Mouse (Mus musculus) gastrocnemius, adult 8-10 months (tissue): ENCODE measurements around the gene Hmga2. TPM values are rescaled to one million over a fixed set of nuclear protein-coding genes. Genes with fewer than 3 reads are reported as not detected.

ENCODE experiments used
- DNase-seq, 2 experiments: peaks; one replicate each; pipeline ENCODE4 v3.0.0; 2022; ENCODE audit warnings: low spot score in 2 of 2
- total RNA-seq, 4 experiments: library from RNA; stranded (reverse); gene quantifications; 2 replicates each; pipeline ENCODE4 v1.2.4; 2022

Gene Hmga2
- total RNA-seq, 4 experiments from 2014 or later = 0.07 to 0.17 (median 0.08) TPM; not detected in 1

DNA sequence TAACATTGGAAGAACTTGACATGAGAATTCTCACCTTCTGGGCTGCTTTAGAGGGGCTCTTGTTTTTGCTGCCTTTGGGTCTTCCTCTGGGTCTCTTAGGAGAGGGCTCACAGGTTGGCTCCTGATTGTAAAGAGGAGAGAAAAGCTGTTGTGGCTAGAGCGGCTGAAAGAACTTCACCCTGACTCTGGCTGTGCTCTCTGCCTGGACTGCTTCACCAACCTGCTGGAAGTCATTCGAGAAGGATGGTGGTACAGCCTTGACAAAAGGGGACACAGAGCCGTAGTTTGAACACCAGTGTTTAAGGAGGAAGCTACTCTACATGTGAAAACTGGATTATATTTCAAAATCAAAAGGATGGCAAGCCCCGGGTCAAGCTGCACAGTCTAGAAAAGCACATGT is 3.1 kb downstream of the Hmga2 start:
- DNase-seq = no peak

DNA sequence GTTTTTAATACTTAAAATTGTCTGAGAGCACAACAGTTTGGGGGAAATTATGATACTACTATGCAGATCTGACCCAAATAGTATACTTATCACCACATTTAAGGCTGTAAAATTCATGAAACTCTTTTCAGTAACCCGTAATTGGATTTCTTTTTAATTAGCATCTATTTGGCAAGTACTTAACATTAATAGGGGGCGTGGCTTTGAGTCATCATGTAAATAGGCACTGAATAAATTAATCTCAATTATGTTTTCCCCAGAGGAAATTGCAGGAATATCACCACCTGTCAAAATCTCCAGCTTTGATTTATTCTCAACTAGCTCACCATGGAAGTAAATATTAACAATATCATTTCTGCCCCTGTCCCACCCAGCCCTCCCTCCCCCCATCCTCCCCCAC is 3.7 kb downstream of the Hmga2 start:
- no peak for DNase-seq

DNA sequence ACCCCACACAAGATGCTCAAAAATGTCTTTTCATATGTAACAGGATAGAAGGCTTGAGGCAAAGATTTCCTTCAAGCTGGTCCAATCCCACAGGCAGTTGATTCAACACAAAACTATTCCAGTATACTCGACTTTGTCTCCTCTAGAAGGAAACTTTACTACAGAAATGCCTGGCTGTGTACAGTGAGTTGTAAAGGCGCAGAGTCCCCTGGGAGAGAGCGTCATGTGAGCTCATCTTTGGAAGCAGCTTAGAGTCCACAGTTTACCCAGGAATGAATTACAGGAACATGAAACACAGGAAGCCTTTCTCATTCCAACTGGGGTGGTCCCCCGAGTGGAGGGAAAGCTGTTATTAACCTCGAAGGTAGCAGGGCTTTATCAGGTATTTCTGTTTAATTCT is 11.1 kb downstream of the Hmga2 start:
- DNase-seq = no peak

DNA sequence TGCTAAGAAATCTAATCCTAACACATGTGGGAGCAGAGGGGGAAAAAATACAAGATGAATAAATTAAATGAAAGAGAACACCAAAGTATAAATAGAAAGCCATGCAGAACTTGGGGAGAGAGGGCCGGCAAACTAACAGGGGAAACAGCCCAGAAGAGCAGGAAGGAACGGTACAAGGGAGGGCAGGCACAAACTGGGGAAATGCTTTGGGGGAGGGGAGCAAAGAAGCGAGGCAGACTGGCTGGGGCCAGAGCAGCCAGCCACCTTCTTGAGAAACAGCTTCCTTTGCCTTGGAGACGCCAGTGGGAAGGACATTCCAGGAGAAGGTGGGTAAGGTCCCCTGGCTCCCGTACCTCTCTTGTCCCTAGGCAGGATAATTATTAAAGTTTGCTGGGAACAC is 14.5 kb downstream of the Hmga2 start:
- DNase-seq = no peak

DNA sequence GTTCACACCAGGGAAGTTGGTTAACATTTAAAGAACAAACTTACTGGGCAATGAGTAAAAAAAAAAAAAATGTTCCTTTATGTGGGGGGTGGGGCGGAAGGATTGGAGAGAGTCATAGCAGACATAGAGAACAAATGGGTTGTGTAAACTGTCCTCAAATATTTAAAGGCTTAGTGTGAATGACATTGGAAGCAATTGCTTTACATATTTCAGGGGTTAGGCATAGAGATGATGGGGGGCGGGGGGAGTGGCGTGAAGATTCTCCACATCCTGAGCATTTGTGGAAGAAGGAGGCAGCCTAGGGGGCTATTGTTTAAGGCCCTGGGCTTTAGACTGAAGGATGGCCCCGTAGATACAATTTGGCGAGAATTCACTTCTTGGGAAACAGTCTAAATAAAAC is 15.0 kb downstream of the Hmga2 start:
- no peak for DNase-seq

DNA sequence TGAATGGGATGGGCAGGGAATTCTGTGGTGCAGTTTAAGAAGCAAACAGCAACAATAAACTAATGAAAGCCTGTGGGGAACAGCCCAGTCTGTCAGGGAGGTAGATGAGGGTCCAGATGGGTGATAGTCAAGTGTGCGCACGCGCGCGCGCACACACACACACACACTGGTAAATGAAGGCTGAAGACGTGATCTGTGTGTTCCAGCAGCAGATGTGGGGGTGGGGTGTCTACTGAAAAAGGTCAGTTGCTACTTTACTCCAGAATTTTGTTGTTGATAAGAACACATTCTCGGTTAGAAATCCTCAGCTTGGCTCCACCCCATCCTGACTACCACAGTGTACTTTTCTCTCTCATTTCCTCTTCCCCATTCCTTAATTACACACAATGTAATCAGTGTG is 17.4 kb downstream of the Hmga2 start:
- no peak for DNase-seq

DNA sequence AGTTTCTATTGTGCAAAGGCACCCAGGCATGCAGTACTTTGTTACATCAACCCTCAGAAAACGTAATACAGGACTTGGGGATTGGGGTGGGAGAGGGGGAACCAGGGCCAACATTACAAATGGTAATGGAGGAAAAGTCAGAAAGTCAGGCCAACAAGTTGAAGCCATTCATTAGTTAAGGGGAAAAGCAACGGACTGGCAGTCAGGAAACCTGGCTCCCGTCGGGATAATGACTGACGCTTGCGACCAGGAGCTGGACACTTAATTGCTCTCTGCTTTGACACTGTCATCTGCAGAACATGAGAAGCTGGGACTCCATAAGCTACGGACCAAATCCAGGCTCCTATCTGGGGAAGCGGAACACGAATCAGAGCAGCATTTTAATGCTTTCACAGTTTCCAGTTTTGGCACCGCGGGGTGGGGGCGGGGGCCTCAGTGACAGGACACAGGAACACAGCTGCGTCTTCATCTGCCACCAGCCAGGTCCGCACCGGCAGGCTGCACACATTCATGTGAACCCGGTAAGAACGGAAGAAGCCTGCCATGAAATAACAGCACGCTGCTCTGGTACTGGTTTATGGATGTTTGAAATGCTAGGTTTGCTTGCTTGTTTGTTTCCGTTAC is 26.5 kb downstream of the Hmga2 start:
- DNase-seq = no peak

DNA sequence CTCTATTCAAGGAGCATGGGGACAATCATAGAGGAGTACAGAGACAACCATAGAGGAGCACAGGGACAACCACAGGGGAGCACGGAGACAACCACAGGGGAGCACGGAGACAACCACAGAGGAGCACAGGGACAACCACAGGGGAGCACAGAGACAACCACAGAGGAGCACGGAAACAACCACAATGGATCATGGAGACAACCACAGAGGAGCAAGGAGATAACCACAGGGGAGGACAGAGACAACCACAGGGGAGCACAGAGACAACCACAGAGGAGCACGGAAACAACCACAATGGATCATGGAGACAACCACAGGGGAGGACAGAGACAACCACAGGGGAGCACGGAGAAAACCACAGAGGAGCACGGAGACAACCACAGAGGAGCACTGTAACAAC is 29.5 kb downstream of the Hmga2 start:
- DNase-seq = no peak

DNA sequence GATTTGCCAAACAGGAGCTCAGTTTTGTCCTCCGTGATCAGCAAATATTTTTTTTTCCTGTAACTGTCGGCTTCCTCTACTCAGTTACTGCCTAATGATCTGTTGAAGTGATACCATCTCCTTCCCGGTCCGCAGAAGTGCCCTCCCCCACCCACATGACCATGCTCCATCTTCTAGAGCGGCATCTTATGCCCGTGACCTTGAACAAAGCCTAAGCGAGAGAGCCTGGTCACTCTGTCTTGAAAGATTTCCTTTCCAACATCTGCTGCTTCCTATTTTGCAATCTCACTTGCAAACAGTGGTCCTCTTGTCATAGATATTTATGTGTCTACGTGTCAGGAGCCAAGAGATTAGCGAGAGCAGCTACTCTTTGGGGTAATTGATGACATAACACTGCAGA is 30.1 kb downstream of the Hmga2 start:
- DNase-seq = no peak

DNA sequence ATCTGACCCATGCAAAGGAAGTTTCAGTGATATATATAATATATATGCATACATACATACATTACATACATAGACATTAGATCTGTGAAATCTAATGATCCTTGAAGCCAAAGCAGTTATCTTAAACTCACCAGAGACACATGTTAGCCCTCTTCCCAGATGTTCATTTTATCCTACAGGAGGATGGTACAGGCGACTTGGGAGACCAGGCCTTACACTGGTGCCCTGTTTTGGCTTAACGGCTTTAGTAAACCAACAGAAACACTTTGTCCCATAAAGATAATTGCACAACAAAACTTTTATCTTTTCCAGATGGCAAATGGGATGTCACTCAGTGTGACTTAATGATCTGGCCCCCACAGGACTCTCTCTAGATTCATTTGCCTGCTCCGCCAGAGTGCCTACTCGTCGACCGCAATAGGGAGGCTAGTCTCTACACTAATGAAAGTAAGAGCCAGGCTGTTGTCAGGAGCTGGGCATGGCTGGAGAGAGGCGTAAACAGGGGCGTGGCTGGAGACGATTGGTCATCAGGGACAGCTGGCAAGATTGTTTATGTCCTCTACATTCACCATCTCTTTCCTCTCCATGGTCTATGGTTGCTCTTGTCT is 31.7 kb downstream of the Hmga2 start:
- no peak for DNase-seq

DNA sequence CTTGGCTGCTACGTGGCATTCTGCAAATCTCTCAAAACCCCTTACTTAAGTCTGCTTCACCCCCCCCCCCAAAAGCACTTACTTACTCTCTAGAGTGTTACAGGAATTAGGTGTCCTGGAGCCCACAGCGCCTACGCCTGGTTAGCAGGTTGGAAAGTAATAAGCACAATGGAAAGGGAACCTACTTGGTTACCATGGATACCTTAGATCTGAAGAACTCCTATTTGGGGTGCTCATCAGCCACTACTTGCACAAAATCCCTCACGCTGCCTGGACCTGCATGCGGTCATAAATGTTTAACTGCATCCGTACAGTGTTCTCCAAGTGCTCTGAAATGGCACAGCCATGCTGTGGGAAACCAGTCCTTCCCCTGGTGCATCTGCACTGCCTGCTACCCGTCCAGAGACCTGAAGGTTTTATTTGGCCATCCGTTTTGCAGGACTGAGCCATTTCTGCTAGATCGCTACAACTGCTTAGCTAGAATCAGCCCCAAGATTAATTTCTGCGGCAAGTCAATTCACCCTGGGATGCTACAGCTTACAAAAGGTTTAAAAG is 32.4 kb downstream of the Hmga2 start:
- no peak for DNase-seq

DNA sequence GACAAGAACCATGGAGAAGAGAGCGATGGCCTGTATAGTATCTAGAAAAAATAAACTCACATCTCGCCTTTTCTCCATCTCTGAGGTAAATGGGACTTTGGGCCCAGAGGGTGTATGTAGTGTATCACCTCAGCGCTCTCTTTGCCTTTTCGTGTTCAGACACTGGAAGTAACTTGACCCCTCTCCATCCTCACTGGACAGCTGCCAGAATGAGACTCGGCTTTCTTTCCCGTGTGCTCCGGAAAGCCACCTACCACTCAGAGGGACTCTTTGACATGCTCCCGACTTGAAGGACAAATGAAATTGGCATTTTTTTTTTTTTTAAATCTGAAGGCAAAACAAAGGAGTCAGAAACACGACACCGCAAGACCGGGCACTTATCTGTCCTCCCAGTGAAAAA is 35.0 kb downstream of the Hmga2 start:
- no peak for DNase-seq

DNA sequence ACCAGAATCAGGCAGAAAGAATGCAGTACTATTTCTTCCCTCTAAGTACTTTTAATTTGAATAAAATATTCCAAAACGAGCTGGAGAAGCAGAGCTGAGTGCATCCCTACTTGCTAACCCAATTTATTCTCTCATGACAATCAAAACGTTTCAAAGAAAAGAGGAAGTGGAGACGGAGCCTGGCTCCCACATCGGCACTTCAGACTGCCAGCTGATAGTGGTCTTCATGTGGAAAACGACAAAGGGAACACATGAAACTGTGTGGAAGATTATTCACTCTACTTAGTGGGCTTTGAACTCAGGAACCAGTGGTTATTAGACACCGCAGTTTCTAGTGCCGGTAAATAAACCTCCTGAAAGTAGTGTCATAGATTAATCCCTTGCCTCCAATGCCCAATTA is 41.8 kb downstream of the Hmga2 start:
- DNase-seq = no peak

DNA sequence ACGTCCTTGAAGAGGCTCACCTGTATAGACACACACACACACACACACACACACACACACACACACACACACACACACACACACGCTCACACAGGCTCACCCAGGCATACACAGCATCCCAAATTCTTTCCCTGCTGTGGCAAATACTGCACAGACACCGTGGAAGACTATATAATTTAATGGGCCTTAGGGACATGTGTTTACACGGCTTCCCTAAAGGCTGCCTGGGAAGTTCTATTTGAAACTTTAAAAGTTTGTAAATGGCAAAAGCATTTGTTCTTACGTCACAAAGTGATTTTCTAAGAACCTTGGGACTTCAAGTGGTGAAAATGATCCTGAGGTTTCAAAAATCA is 42.8 kb downstream of the Hmga2 start:
- DNase-seq = no peak

DNA sequence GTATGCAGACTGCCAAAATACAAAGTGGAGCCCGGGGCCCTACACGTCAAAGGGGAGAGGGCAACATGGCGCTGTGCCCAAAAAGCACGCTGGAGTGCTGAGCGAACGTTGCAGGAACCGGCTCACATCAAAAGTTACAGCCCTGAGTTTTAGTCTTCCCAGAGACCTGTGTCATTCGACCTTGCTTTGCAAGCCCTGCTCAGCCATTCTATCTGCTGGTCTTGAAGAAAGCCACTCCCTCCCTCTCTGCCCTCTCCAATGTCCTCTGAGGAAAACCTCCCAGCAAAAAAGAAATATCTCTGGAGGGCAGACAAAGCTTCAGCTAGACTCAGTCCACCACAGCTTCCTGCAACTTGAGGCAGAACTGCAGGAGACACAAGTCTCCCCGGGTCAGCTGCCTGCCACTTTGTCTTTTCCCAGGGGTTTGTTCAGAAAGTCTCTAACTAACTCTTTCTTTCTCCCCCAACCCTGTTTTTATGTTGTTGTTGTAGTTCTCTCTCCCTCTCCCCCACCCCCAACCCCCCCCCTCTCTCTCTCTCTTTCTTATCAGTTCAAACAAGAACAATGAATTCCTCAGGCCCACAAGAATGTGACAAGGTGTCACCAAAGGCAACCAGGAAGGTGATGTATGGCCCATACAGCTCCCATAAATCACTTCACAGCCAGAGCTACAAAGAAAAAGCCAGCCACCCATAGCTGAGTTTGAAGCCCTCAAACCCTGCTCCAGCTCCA is 43.4 kb downstream of the Hmga2 start:
- DNase-seq = no peak

DNA sequence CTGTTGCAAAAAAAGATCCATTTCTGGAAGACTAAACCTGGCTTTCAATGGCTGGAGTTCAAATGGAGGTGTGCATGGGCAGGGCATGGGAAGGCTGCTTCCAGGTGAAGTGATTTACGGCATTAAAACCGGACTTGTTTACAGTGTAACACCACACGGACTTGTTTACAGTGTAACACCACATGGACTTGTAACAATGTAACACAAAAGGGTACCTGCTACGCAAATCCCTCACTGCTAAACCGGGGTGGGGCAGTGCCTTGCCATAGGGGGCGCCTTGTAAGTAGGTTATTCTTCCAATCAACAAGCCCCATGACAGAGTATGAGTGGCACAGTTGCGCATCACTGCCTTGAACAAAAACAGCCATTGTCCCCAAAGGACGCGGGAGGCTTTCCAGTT is 44.2 kb downstream of the Hmga2 start:
- DNase-seq = no peak

DNA sequence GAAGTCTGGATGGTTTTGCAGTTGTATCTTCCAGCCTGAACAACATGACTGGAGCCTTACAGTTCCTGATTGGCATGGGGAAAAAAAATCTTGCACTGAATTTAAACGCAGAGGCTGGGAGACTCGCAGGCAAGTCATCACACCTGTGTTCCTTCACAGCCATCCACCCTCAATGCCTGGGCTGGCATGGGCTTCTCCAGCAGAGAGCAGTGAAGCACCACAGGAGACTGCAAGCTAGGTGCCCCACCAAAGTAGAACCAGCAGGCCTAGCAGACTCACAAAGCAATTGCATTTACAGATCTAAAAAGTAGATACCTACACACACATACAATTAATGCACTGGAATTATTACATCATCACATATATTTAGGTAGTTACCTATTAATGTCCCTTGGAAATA is 44.8 kb downstream of the Hmga2 start:
- no peak for DNase-seq

DNA sequence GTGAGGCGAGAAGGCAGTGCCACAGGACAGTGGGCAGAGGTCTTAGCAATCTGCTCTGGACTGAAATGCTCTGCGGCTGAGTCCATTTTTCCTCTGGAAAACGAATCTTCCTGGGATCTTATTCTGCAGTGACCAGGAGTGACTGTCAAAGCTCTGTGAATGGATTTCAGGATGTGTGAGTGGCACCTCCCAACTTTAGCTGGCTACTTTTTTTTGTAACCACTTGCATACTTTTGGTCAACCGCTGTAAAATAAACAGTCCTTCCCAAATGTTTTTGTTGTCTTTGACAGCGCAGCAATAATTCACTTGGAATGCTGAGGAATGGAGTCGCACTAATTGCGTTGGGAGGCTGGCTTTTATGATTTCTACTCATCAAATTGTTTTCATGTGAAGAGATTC is 45.8 kb downstream of the Hmga2 start:
- no peak for DNase-seq

DNA sequence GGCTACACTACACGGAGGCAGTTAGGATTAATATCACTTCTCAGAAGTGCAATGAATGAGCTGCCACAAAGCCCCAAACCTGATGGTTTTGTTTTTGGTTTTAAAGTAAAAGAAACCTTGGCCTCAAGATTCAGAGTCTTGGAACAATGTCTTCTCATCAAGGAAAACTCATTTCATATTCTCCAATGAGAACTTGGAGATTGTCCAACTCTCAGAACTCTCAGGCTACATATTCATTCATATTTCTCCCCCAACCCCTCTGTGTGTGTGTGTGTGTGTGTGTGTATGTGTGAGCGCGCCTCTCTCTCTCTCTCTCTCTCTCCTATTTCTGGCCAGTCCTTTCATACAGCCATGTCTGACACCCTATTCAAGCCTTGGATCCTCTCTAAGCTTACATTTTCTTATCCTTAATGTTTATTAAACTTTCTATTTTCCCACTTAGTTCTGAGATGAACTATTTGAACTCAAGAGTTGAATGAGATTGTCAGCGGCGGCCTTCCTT is 46.5 kb downstream of the Hmga2 start:
- no peak for DNase-seq

DNA sequence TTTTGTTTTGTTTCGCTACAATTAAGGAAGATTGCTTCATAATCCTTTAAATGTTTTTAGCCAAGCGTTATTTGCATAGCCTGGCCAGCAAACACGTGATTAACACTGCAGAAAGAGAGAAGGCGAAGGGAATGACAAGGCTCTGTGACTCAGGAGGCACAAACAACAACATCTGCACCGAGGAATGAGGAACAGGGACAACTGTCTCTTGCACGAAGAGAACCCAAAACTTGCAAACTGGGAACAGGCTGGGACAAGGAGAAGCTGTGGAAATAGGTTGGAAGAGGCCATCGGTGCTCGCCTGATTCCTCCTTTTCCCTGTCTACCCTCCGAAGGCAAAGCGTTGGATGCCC is 47.1 kb downstream of the Hmga2 start:
- no peak for DNase-seq

DNA sequence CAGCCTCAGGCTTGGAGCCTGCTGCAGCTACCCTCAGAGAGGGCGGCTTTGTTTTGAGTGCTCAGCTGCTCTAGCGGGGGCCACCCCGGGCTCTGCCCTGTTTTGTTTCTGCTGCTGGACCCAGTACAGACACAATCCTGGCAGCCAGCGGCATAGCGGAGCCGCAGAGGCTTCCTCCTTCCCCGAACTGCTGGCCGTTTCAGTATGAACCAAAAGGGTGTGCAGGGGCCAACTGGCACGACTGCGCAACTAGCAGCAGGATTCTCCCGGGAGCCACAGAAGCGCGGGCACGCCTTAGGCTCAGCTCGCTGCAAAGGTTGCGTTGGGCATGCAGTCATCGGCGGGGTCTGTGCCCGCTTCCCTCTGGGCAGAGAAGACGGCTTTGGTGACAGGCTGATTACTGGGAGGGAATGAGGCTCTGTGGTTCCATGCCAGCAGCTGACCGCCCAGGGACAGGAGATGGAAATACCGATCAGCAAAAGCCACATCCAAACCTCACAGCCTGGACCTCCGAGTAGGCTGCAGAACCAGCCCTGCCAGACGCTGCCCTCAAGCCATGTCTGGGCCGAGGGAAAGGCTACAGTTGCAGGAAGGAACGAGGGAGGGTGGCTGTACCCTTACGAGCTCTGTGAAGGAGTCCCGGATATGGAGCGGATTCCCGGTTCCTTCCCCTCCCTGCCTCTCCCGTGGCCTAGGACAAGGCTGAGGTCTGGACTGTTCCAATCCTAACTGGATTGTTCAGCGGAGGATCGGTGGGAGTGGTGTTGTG is 47.7 kb downstream of the Hmga2 start:
- peak; percentile 47 to 70 for DNase-seq

DNA sequence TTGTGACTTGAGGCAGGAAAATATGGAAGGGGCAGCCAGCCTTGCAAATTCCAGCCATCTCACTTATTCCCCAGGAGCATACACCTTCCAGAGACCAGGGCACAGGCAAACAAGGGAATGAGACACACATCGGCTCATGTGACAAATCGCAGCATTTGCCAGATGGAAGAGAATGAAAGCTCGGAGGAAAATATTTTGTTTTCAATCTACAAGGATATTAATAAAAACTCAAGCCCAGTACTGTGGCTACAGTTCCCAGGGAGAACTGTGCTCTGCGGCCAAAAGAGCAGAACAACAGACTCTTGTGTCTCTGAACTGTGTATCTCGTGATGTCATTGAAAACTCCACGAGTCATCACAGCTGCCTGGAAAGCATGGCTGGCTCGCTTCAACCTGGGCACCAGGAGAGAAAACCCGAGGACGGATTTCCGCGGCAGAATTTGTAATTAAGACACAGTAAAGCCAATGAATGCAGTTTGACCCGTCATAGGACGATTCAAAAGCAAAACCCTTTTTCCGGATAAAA is 50.1 kb downstream of the Hmga2 start:
- DNase-seq = peak in 1 of 2 experiments; percentile 12
